Mouse (Mus musculus) A20 (cell line): ENCODE results near the gene Tmem150c.

Source experiments
- DNase-seq: peaks from one replicate; pipeline ENCODE4 v3.0.0-alpha.2; 2011; ENCODE audit warnings: low read depth, low spot score

The Tmem150c gene

GRCm38 (mm10) chr5:100166591-100167491 is 7.2 kb upstream of the Tmem150c start:
- peak; percentile 26 for DNase-seq

DNA sequence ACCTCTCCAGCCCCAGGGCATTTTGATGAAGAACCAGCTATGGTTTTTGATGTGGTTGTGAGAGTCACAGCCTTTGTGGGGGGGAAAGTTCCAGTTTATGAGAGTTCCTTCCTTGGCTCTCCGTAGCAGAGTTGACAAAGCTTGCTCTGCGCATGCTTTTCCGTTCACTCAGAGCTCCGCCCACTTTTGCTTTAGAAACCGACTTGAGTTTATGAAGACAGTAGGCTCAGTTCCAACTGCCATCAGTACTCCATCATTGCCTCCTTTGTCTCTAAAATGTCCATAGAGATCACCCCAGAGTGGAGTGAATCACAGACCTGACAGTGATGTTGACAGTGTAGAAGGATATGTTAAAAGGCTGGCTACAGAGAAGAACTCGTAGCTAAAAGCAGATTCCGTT is 3.8 kb upstream of the Tmem150c start:
- no peak for DNase-seq

DNA sequence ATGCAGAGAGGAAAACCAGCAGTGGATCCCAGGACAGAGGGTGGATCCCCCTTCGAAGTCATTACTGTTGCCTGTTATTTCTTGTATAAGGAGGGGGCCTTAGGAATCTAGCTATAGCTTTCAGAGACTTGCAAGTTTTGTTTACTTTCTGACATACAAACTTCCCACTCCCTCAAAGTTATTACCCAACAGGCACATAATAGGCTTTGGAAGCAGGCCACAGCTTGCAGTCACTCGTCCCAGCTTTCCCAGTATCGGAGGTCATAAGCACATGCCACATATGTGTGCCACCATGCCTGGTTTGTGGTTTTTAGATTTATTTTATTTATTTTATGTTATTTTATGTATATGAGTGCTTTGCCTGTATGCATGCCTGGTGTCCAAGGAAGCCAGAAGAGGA is 3.2 kb upstream of the Tmem150c start:
- DNase-seq = no peak

DNA sequence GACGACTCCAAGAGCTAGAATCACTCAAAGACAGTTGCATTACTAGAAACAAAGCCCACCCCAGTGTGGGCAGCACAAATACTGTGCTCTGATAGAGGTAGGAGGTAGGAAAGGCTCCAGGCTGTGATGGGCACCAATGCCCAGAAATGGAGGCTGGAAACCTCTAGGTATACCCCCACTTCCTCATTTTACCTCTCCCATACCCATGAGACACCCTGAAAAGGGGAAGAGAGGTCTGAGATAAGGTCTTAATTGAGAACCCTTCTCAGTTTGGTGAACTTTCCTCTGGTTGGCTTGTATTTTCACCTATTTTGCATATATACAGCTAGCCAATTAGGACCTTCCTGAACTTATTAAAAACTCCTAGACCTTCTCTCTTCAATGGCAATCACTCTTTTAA is 2.4 kb upstream of the Tmem150c start:
- peak; percentile 44 for DNase-seq

GRCm38 (mm10) chr5:100158791-100159637 is 594 bp downstream of the Tmem150c start:
- no peak for DNase-seq

- DNase-seq = no peak
These were observed 1.3 kb downstream of the Tmem150c start for GRCm38 (mm10) chr5:100158301-100158700.

GRCm38 (mm10) chr5:100155646-100156045 is 4.0 kb downstream of the Tmem150c start:
- DNase-seq = no peak

DNA sequence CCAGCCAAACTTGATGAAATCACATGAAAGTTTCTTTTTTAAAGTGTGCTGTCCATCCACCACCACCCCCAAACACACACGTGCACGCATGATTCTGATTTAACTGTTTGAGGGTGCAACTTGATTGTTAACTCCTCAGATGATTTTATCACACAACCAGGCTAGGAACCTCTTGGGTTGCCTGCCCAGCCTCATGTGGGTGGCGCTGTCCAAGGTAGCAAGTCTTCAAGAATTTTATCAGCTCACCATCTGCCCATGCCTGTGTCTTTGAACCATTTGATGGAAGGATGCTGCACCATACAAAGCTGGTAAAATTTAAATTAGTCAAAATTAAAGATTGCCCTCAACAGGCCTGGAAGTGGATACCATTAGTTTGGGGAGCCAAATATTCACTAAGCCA is 9.6 kb downstream of the Tmem150c start:
- DNase-seq = no peak

DNA sequence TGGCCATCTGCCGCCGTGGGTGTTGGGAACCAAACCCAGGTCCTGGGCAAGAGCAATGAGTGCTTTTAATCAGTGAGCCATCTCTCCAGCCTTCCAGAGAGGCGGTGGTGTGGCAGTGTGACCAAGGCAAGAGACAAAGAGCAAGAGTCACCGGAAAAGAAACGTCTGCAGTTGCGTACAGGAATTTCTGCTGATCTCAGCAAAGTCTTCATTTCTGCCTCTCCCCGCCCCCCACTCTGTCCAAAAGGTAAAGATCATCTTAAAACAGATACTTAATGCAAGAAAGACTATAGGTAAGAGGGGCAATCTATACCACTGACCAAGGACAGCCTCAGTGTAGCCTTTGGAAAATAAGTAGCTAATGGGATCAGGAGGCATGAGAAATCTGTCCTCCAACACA is 14.8 kb downstream of the Tmem150c start:
- no peak for DNase-seq

GRCm38 (mm10) chr5:100127283-100127682 is 32.3 kb downstream of the Tmem150c start:
- DNase-seq = no peak

DNA sequence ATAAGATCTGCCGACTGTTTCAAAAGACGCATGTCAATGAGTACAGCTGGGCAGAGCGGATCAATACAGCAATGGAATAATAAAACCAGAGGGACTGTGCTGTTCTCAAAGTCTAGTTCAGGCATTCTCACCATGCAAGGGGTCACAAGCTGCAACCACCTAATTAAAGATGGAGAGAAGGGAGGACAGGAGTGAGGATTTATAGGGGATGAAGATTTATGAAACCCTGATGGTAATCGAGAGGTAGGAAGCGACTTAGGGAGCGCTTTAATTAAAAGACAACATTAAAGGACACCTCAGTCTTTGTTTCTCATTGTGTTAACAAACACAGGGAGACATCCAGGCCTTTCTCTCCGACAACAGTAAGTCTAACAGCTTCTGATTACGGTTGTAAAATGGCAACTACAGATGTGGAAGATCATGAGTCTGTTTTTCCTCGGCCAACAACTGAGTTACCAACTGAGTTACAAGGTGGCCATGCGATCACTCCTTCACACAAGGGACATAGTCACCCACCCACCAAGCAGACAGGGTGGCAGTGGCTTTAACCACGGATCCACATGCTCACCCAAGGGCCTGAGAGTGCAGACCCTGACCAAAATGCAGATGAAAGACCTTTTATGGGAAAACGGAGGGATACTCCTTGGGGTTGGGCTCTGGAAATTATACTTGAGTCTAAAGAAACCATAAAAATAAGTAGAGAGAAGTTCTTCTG is 34.0 kb downstream of the Tmem150c start:
- DNase-seq = no peak

DNA sequence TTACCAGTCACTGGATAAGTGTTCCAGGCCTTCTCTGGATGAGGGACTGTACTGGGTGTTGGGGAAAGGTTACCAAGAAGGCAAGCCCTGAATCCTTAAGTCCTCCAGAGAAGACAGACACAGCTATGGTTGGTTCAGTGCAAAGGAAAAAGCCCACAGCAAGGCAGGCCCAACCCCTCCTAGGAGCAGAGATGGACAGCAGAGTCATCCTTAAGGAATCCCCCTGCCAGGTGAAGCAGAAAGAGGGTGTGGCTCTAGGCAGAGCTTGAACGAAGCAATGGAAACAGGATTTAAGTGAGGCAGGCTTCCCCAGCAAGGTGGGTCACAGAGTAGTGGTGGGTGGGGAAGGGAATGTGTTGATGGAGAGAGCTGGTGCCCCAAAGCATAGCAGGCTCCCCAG is 35.1 kb downstream of the Tmem150c start:
- no peak for DNase-seq

- DNase-seq = no peak
These were observed 36.3 kb downstream of the Tmem150c start for GRCm38 (mm10) chr5:100123283-100123682.

DNA sequence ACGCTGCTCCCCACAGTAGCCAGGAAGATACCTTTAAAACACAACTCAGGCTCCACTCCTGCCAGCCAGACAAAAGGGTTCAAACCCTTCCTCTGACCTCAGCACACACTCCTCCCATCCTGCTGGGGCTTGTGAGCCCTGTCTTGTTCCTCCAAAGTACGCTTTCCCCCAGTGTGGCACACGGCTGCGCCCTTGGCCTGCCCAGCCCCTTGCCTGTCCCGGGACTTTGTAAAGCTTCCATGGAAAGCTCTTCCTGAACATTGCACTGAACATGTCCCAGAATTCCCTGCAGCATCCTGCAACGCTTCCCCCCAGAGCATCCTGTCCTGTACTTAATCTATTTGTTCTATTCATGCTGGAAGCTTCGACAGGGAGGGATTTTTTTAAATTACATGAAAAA is 38.4 kb downstream of the Tmem150c start:
- DNase-seq = no peak

DNA sequence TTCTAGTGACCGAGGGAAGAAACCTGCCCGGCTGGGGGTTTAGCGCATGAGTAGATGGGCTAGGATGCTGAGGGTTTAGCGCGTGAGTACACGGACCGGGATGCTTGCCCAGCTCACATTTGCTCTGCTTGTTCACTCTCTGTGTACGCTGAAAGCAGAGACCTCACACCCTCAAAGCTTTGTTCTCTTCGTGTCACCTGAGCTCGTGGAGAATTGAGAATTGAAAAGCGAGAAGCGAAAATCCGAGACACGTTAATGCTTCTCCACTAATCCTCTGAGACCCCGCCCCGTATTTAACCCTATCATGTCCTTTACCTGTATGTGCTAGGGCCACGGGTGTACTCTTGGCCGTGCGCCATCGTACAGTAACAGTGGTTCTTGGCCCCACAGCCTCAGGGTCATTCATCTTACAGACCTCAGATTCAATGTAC is 38.9 kb downstream of the Tmem150c start:
- no peak for DNase-seq

DNA sequence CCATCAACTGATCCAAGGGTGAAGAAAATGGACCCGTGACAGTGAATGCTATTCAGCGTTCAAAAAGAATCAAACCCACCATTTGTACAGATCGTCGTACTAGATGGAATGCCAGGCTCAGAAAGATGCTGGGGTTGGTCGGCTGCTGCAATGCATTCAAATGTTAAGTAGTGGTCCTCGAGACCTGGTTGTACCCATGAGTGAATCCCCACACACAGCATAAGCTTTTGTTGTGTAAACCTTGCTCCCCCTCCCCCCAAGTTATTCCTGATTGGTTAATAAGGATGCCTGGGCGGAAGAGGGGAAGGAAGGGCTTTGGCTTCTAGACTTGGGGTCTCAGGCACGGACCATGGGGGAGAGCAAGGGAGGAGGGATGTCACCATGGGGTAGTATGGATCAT is 40.3 kb downstream of the Tmem150c start:
- no peak for DNase-seq

- DNase-seq = no peak
These were observed 46.2 kb downstream of the Tmem150c start for GRCm38 (mm10) chr5:100113403-100113802.

- no peak for DNase-seq
These were observed 49.0 kb downstream of the Tmem150c start for GRCm38 (mm10) chr5:100110581-100110980.

- DNase-seq = no peak
These were observed 49.9 kb downstream of the Tmem150c start for GRCm38 (mm10) chr5:100109543-100110282.

- no peak for DNase-seq
These were observed 50.7 kb downstream of the Tmem150c start for GRCm38 (mm10) chr5:100108866-100109265.

DNA sequence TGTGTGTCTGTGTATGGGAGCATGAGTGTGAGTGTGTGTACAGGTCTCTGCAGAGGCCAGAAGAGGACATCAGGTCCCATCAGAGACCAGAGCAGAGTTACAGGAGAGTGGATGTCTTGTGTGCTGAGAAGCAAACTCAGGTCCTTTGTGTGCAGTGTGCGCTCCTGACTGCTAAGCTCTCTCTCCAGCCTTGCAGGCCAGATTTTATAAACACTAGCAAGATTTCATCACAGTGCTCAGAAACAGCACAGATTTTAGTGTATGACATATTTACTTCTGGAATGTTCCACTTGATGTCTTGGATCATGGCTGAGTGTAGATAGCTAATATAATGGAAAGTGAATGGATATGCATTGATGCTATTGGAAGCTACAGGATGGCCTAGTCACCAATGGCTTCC is 57.2 kb downstream of the Tmem150c start:
- DNase-seq = no peak
